Comparison of ENCODE assay signal across 26 mouse cellular contexts in the genomic region with DNA sequence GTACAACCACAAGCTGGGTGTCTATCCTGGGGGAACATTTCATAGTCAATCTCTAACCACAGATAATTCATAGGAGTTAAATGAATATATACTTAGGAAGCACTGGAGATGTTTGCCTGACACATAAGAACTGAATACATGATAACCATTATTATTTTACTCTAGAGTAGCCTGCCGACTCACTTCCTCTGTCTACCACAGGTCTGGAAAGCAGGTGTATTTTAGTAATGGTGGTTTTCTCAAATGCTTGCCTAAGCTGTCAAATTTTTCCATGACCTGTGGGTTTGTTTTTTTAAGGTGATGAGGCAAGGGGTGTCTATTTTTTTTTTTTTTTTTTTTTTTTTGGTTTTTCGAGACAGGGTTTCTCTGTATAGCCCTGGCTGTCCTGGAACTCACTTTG. TPM values are rescaled to one million over a fixed set of nuclear protein-coding genes. Genes with fewer than 3 reads are reported as not detected.
DNase-seq lines count a peak whose midpoint lies in the region; ATAC-seq and TF ChIP-seq lines count a peak whose summit lies in the region.
"Had no signal": no experiment of that assay in that cellular context is flagged by ENCODE, and none has a peak within 500 bp of the region (broad histone marks: within the 10 kb centered on the region; RNA-seq: fewer than 3 reads in every experiment).

No protein-coding gene starts in this region.

- TF ChIP-seq CTCF in CH12.LX (conservative IDR thresholded peaks at IDR 0.05 in 1 of 2, IDR thresholded peaks at IDR 0.05 in 1 of 2; ENCODE audit: low read depth in 2 of 2, low read length in 2 of 2): no peak

- no peak for TF ChIP-seq RAD21 in CH12.LX (IDR thresholded peaks at IDR 0.05; ENCODE audit: low read depth, low read length)

- ATAC-seq in hindbrain, embryonic 12.5 days (ENCODE audit: low FRiP score): no peak
- ATAC-seq: forebrain, embryonic 13.5 days; forebrain, embryonic 16.5 days; intestine, embryonic 16.5 days; Patski had no signal

- TF ChIP-seq EP300 in CH12.LX (IDR thresholded peaks at IDR 0.05; ENCODE audit: low read length): peak; percentile 72

- no peak overlapping the region for H3K4me2 ChIP-seq in CH12.LX (ENCODE audit: insufficient read depth, low read depth, poor library complexity, severe bottlenecking)
- no peak overlapping the region for H3K4me2 ChIP-seq in hindbrain, embryonic 12.5 days (replicated peaks)
- H3K4me2 ChIP-seq: forebrain, embryonic 13.5 days; heart, embryonic 12.5 days; heart, embryonic 15.5 days; hindbrain, embryonic 15.5 days had no signal

- no peaks in the 10 kb centered on the region for H3K9me3 ChIP-seq in CH12.LX (replicated peaks; ENCODE audit: low read length)
- no peaks in the 10 kb centered on the region for H3K9me3 ChIP-seq in hindbrain, embryonic 12.5 days (replicated peaks)
- H3K9me3 ChIP-seq: forebrain, embryonic 10.5 days; forebrain, embryonic 13.5 days; G1E; heart, embryonic 12.5 days; heart, embryonic 15.5 days; hindbrain, embryonic 15.5 days had no signal

- no peaks in the 10 kb centered on the region for H3K36me3 ChIP-seq in CH12.LX (replicated peaks in 1 of 2; ENCODE audit: control insufficient read depth in 1 of 2, insufficient read depth in 1 of 2, low read length in 1 of 2)
- H3K36me3 ChIP-seq in hindbrain, embryonic 12.5 days: peaks cover 3% of the 10 kb centered on the region; the same call in 1 of the 2 replicates
- H3K36me3 ChIP-seq: G1E; heart, embryonic 12.5 days; heart, embryonic 15.5 days; hindbrain, embryonic 15.5 days had no signal

- H3K27me3 ChIP-seq in CH12.LX (replicated peaks): no peaks in the 10 kb centered on the region
- no peaks in the 10 kb centered on the region for H3K27me3 ChIP-seq in hindbrain, embryonic 12.5 days
- H3K27me3 ChIP-seq: forebrain, embryonic 13.5 days; heart, embryonic 12.5 days; heart, embryonic 15.5 days; hindbrain, embryonic 15.5 days; Patski had no signal

- in situ Hi-C loops in CH12.LX (cut with MboI; ENCODE audit: low pct_ligation_motif_present, low pct_unique_long_range_greater_than_20kb, low sequenced_read_pairs): no loop called here

- H3K4me3 ChIP-seq in CH12.LX (replicated peaks in 1 of 3; ENCODE audit: low read depth in 2 of 3, low read length in 2 of 3, poor library complexity in 1 of 3): no peak overlapping the region
- no peak overlapping the region for H3K4me3 ChIP-seq in hindbrain, embryonic 12.5 days
- H3K4me3 ChIP-seq: forebrain, embryonic 10.5 days; forebrain, embryonic 13.5 days; heart, embryonic 12.5 days; heart, embryonic 15.5 days; hindbrain, embryonic 15.5 days had no signal

- H3K27ac ChIP-seq in CH12.LX (ENCODE audit: insufficient read depth, low read depth): no peak overlapping the region
- no peak overlapping the region for H3K27ac ChIP-seq in hindbrain, embryonic 12.5 days
- H3K27ac ChIP-seq: forebrain, embryonic 10.5 days; forebrain, embryonic 13.5 days; heart, embryonic 15.5 days; hindbrain, embryonic 15.5 days had no signal

- TF ChIP-seq POLR2A in CH12.LX (IDR thresholded peaks at IDR 0.05; ENCODE audit: low read depth, low read length): no peak

- H3K4me1 ChIP-seq in CH12.LX (ENCODE audit: control insufficient read depth in 1 of 2, insufficient read depth in 2 of 2): peaks cover 4 to 18% of the 10 kb centered on the region in 2 experiments; a peak in 3 of 4 replicates
- no peaks in the 10 kb centered on the region for H3K4me1 ChIP-seq in hindbrain, embryonic 12.5 days
- H3K4me1 ChIP-seq: forebrain, embryonic 10.5 days; forebrain, embryonic 13.5 days; hindbrain, embryonic 15.5 days had no signal

- no peak overlapping the region for H3K9ac ChIP-seq in CH12.LX (ENCODE audit: insufficient read depth, low read depth)
- no peak overlapping the region for H3K9ac ChIP-seq in hindbrain, embryonic 12.5 days
- H3K9ac ChIP-seq: forebrain, embryonic 13.5 days; heart, embryonic 12.5 days; heart, embryonic 15.5 days; hindbrain, embryonic 15.5 days had no signal

- no peaks in the 10 kb centered on the region for H3K79me2 ChIP-seq in CH12.LX (replicated peaks; ENCODE audit: control insufficient read depth, extremely low read depth, insufficient read depth, poor library complexity, severe bottlenecking)

- WGBS in hindbrain, embryonic 12.5 days: 100% methylated on average over 1 of the region's 2 CpGs

- dilution Hi-C loops in CH12.LX (cut with MboI; ENCODE audit: extremely low pct_ligation_motif_present, extremely low pct_unique_long_range_greater_than_20kb, low sequenced_read_pairs): no loop called here

- DNase-seq in 416B (ENCODE audit: low read depth) (peak; percentile 80), CH12.LX (ENCODE audit: extremely low read depth) (peak; percentile 67), liver (no peak)
- DNase-seq in CD4-positive helper T cell, adult 2 months (ENCODE audit: low read depth, low spot score): peak; percentile 20
- DNase-seq in induced T-regulatory cell, adult 2 months (ENCODE audit: low read depth): peak; percentile 23
- no peak for DNase-seq in cerebellum, adult 9-11 months
- DNase-seq: adrenal gland, postnatal 10 days; cerebellum, adult 11-12 months; cerebellum, adult 8-10 months; cerebellum, postnatal 14 days; gastrocnemius, postnatal 10 days; gastrocnemius, postnatal 36 days; heart, postnatal 10 days; heart, postnatal 36 days; kidney, adult 18-20 months had no signal

TF ChIP-seq in CH12.LX, 34 proteins besides CTCF, POLR2A, EP300 and RAD21:
- TF ChIP-seq HCFC1 (IDR thresholded peaks at IDR 0.05; ENCODE audit: low read depth, low read length) (no peak), JUND (conservative IDR thresholded peaks at IDR 0.05; ENCODE audit: low read depth, low read length) (0 out of 2 replicates have a peak, but pooled peaks have one; percentile 29), ZNF384 (IDR thresholded peaks at IDR 0.05; ENCODE audit: low read depth, low read length) (peak; percentile 94), IRF4 (IDR thresholded peaks at IDR 0.05; ENCODE audit: low read depth, low read length) (no peak), ETS1 (conservative IDR thresholded peaks at IDR 0.05; ENCODE audit: low read depth, low read length) (peak; percentile 54), TCF12 (IDR thresholded peaks at IDR 0.05; ENCODE audit: low read depth, low read length) (0 out of 2 replicates have a peak, but pooled peaks have one; percentile 17)

RNA-seq across cellular contexts. Expression of gene Jam2, which starts 26.1 kb away (rescaled TPM):
- 0.08 TPM in 2 replicates for total RNA-seq in CH12.LX (2012; rRNA removed)
- not detected in 2 replicates for total RNA-seq in CH12.LX (2014; rRNA removed)
- 0.09 and 0.10 TPM in 2 replicates for polyA plus RNA-seq in CH12.LX (2012; ENCODE audit: insufficient read length, low read depth)
- polyA plus RNA-seq in hindbrain, embryonic 12.5 days (2016; fragmentation: Nextera tagmentation; extraction: Ambion mirVana): 45.3 and 47.8 TPM in 2 replicates
- total RNA-seq: granulocyte monocyte progenitor cell, adult 5-6 weeks had no signal
- polyA plus RNA-seq: G1E had no signal

RNA-seq across cellular contexts. Expression of gene Gabpa, which starts 34.7 kb away (rescaled TPM):
- 44.3 and 50.2 TPM in 2 replicates for total RNA-seq in CH12.LX (2012; rRNA removed)
- total RNA-seq in CH12.LX (2014; rRNA removed): 77.0 and 82.8 TPM in 2 replicates
- 82.8 and 85.2 TPM in 2 replicates for polyA plus RNA-seq in CH12.LX (2012; ENCODE audit: insufficient read length, low read depth)
- polyA plus RNA-seq in hindbrain, embryonic 12.5 days (2016; fragmentation: Nextera tagmentation; extraction: Ambion mirVana): 36.9 and 38.1 TPM in 2 replicates

RNA-seq across cellular contexts. Expression of gene Atp5j, which starts 35.4 kb away (rescaled TPM):
- total RNA-seq in CH12.LX (2012; rRNA removed) (223 and 264 TPM in 2 replicates), CH12.LX (2014; rRNA removed) (277 and 315 TPM in 2 replicates)
- polyA plus RNA-seq in CH12.LX (2012; ENCODE audit: insufficient read length, low read depth): 485 and 620 TPM in 2 replicates
- polyA plus RNA-seq in hindbrain, embryonic 12.5 days (2016; fragmentation: Nextera tagmentation; extraction: Ambion mirVana): 660 and 698 TPM in 2 replicates

Comparison
In these comparisons a context has a peak if more than half of its experiments do, and no peak if none do; other contexts are left out.
1. DNase-seq: peak in 416B (single experiment), CD4-positive helper T cell, adult 2 months (single experiment), CH12.LX (single experiment) and induced T-regulatory cell, adult 2 months (single experiment); none in liver (single experiment) and cerebellum, adult 9-11 months (single experiment).
2. RNA of gene Jam2, which starts 26.1 kb away (polyA plus RNA-seq): 45.3 to 47.8 TPM in hindbrain, embryonic 12.5 days; 0.09 to 0.10 TPM in CH12.LX; every median in the first group is over 10 times any median in the second.